Mouse (Mus musculus) kidney, embryonic 15.5 days (tissue): Measurements from ENCODE around the gene Rad54l. TPM values are rescaled to one million over a fixed set of nuclear protein-coding genes. Genes with fewer than 3 reads are reported as not detected.

Experiments used
- ATAC-seq: fragments of 200-750 bp; cut with Nextera tagmentation; replicated peaks from 2 replicates; pipeline ENCODE4 v1.8.0; 2017; ENCODE audit warnings: moderate TSS enrichment; ENCODE audit not compliant: low FRiP score
- H3K27ac ChIP-seq: fragments of 300-500 bp; sonication (generic); 2 replicates; pipeline ENCODE4 v1.5.1; 2015; ENCODE audit warnings: mild to moderate bottlenecking, inconsistent platforms
- H3K27me3 ChIP-seq: fragments of 300-500 bp; sonication (generic); 2 replicates; pipeline ENCODE4 v1.6.1; 2015; ENCODE audit warnings: inconsistent platforms
- H3K36me3 ChIP-seq: fragments of 300-500 bp; sonication (generic); 2 replicates; pipeline ENCODE4 v1.6.1; 2015; ENCODE audit warnings: inconsistent platforms
- H3K4me1 ChIP-seq: fragments of 300-500 bp; sonication (generic); 2 replicates; pipeline ENCODE4 v1.6.1; 2015; ENCODE audit warnings: inconsistent platforms
- H3K4me2 ChIP-seq: fragments of 300-500 bp; sonication (generic); 2 replicates; pipeline ENCODE4 v1.6.1; 2015; ENCODE audit warnings: moderate library complexity, mild to moderate bottlenecking, inconsistent platforms
- H3K4me3 ChIP-seq: fragments of 300-500 bp; sonication (generic); replicated peaks from 2 replicates; pipeline ENCODE4 v1.5.1; 2015; ENCODE audit warnings: mild to moderate bottlenecking, inconsistent platforms
- H3K9ac ChIP-seq: fragments of 300-500 bp; sonication (generic); 2 replicates; pipeline ENCODE4 v1.6.1; 2015; ENCODE audit warnings: mild to moderate bottlenecking, inconsistent platforms
- H3K9me3 ChIP-seq: fragments of 300-500 bp; sonication (generic); replicated peaks from 2 replicates; pipeline ENCODE4 v1.6.1; 2016; ENCODE audit warnings: inconsistent platforms
- WGBS: fragments of 180-500 bp; shearing (Covaris S2); methylation state at CpG from one replicate; pipeline ENCODE4 v1.1.7; 2015; ENCODE audit warnings: mixed read lengths; 5-methylcytosine and 5-hydroxymethylcytosine counted together
- polyA plus RNA-seq: library from polyadenylated mRNA; unstranded; fragments of >200 nt; fragmentation: Nextera tagmentation; extraction: Ambion mirVana; gene quantifications from 2 replicates; pipeline ENCODE4 v1.2.1, GENCODE M21; 2015

Rad54l gene
- polyA plus RNA-seq, 1 experiment from 2014 or later = 36.6 TPM

DNA sequence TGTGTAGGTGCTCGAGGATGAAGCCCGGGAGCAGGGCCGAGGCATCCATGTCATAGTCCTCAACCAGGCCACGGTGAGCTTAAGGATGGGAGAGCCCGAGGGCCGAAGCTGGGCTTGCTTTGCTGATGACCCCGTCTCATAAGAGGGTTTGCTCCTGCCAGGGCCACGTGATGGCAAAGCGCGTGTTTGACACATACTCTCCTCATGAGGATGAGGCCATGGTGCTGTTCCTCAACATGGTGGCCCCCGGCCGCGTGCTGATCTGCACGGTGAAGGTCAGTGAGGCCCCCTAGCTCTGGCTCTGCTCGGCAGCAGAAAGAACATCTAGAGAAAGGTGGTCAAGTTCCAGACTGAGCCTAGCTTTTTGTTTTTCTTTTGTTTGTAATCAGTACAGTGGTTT lies 29.2 kb upstream of the Rad54l start:
- H3K36me3 ChIP-seq = peaks cover 62% of the 10 kb centered on the region
- H3K9ac ChIP-seq = no peak overlapping the region
- H3K4me3 ChIP-seq = no peak overlapping the region
- 96% methylated on average over 15 of the region's 15 CpGs for WGBS
- peaks cover 17% of the 10 kb centered on the region for H3K4me1 ChIP-seq
- no peaks in the 10 kb centered on the region for H3K27me3 ChIP-seq
- no peak overlapping the region for H3K27ac ChIP-seq
- ATAC-seq = no peak
- H3K4me2 ChIP-seq = no peak overlapping the region
- no peaks in the 10 kb centered on the region for H3K9me3 ChIP-seq

DNA sequence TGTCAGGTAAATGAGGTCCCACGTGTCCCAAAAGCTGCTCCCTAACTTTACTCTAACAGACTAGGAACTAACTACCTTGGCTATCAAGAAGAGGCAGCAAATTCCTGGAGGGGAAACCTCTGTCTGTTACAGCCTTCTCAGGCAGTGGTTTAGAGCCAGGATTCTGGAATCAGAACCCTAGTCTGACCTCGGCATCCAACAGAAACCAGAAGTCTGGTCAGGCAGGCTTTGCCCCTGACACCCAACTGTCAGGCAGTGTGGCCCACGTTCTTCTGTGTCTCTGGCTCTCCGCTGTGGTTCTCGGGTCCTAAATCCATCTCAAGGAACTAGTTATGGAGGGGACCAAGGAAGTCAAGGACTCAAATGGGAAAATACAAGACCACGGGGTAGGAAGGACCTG lies 27.7 kb upstream of the Rad54l start, which contains the start of gene Lurap1:
Gene Lurap1, minus strand, starts transcription at position 101 of the 400 bp plus-strand sequence.
- 68% methylated on average over 6 of the region's 6 CpGs for WGBS
- Histone ChIP-seq H3K4me2 (peak within 1 kb of the TSS; percentile 72), H3K27ac (peak within 1 kb of the TSS; percentile 93), H3K27me3 (no peaks in the 10 kb centered on the region), H3K9ac (peak within 1 kb of the TSS; percentile 91), H3K4me1 (peaks cover 17% of the 10 kb centered on the region), H3K4me3 (peak within 1 kb of the TSS; percentile 79), H3K9me3 (no peaks in the 10 kb centered on the region), H3K36me3 (peaks cover 47% of the 10 kb centered on the region)
- ATAC-seq = no peak

DNA sequence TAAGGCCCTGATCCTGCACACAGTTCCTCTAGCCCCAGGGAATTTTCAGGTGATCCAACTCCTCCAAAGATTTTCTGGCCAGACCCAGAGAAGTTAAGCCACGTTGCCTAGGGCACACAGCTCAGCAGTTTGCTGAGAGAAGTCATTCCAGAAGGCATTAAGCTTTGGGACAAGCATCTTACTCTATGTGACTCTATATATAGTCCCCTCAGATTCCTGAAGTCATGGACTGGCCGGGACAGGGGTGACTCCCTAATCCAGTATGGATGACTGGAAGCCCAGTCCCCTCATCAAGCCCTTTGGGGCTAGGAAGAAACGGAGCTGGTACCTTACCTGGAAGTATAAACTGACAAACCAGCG lies 27.4 kb upstream of the Rad54l start:
- peak overlapping the region; percentile 82 for H3K27ac ChIP-seq

DNA sequence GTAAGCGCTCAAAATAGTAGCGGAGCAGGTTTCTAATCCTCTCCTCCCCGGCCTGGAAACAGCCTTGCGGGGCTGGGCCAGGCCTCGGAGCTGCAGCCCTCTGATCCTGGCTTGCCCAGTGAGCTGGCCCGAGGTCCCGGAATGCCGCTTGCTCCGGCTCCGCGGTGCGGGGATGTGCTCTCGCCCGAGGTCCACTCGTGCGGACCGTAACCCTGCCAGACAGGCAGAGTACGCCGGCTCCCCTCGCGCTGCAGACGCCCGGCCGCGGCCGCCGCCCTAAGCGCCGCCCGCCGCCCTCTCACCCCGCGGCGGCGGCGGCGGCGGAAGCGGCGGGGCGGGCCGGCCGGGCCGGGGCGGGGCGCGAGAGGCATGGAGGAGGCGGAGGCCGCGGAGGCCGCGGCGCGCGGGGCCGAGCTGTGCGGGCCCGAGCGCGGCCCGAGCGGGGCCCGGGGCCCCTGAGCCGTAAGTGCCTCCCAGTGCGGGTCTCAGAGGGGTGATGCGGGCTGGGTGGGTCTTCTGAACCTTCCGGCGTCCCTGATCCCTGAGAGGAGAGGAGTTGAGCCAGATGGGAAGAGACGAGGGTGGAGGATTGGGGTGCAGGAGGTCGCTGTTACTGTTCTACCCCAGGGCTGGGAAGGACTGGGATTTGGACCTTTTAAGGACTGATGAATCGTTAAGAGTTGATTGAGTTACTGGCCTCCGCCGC lies 26.8 kb upstream of the Rad54l start:
- Histone ChIP-seq H3K36me3 (peaks cover 38% of the 10 kb centered on the region), H3K27ac (peak overlapping the region; percentile 93), H3K9me3 (no peaks in the 10 kb centered on the region), H3K4me2 (peak overlapping the region; percentile 72), H3K27me3 (no peaks in the 10 kb centered on the region), H3K9ac (peak overlapping the region; percentile 91), H3K4me1 (peaks cover 17% of the 10 kb centered on the region), H3K4me3 (peak overlapping the region; percentile 79)
- WGBS = 1% methylated on average over 63 of the region's 73 CpGs
- ATAC-seq = peak; percentile 95

More for the DNA sequence above, 27.4 kb upstream of the Rad54l start:
- Histone ChIP-seq H3K9ac (peak overlapping the region; percentile 91), H3K4me3 (peak overlapping the region; percentile 79), H3K36me3 (peaks cover 43% of the 10 kb centered on the region), H3K9me3 (no peaks in the 10 kb centered on the region), H3K27me3 (no peaks in the 10 kb centered on the region), H3K4me2 (peak overlapping the region; percentile 72), H3K4me1 (peaks cover 17% of the 10 kb centered on the region)
- WGBS = 12% methylated on average over 4 of the region's 4 CpGs
- no peak; the same call in 1 of the 2 replicates for ATAC-seq

DNA sequence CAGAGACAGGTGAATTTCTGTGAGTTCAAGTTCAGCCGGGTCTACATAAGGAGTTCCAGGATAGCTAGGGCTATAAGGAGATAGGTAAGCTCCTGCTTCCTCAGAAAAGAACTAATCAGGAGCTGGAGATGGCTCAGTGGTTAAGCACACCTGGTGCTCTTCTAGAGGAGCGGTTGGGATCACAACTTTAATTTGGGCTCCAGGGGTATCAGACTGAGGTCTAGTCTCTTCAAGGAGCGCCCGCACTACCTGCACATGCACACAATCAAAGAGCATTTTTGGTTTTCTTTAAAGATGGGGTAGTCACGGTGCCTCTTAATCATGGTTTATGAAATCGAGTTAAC lies 26.3 kb upstream of the Rad54l start:
- Histone ChIP-seq H3K4me1 (peaks cover 21% of the 10 kb centered on the region), H3K9ac (peak overlapping the region; percentile 91), H3K9me3 (no peaks in the 10 kb centered on the region), H3K36me3 (peaks cover 33% of the 10 kb centered on the region), H3K4me2 (peak overlapping the region; percentile 72), H3K4me3 (peak overlapping the region; percentile 79), H3K27ac (peak overlapping the region; percentile 93), H3K27me3 (0 out of 2 replicates have a peak, but pooled peaks cover 3% of the 10 kb centered on the region)
- peak; percentile 10; the same call in 1 of the 2 replicates for ATAC-seq
- 21% methylated on average over 6 of the region's 6 CpGs for WGBS

DNA sequence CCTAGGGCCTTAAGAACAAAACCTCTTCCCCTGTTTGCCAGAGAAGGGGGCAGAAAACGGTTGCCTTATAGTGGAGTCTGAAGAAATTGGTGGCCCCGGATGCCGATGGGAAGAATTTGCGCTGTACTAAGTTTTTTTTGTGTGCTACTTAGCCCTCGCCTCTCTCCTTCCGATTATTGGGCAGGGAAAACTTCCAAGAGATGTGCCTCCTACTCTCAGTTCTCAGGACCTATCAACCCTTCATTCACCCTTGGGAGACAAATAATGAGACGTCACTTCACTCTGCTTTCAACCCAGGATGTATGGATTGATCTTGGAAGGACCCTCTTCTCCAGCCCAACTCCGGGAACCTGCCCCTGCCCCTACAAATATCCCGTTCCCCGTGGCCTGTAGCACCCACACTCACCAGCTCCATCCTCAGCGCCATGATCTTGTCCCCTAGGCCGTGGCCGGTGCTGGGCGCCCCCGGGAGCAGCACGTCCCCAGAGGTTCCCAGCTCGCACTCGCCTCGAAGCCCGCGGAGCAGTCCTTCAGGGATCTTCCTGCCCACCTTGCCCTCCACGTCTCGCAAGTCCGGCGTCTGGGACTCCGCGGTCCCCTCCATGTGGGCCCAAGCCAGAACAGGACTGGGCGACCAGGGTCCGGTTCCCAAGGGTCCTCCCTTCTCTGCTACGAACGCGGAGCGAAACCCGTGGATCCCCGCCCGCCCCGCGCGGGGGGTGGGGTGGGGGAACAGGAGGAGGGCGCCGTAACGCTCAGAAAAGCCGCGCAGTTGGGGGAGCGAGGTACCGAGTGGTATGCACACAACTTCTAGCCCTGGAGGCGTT lies 20.6 kb upstream of the Rad54l start:
- peak overlapping the region; percentile 97 for H3K4me2 ChIP-seq
- H3K27ac ChIP-seq = no peak overlapping the region
- H3K9me3 ChIP-seq = no peaks in the 10 kb centered on the region
- under 1% methylated on average over 42 of the region's 47 CpGs for WGBS
- peak; percentile 75 for ATAC-seq
- H3K36me3 ChIP-seq = no peaks in the 10 kb centered on the region
- peaks cover 28% of the 10 kb centered on the region for H3K4me1 ChIP-seq
- peak overlapping the region; percentile 78 for H3K4me3 ChIP-seq
- H3K9ac ChIP-seq = peak overlapping the region; percentile 76
- 0 out of 2 replicates have a peak, but pooled peaks cover 3% of the 10 kb centered on the region for H3K27me3 ChIP-seq

DNA sequence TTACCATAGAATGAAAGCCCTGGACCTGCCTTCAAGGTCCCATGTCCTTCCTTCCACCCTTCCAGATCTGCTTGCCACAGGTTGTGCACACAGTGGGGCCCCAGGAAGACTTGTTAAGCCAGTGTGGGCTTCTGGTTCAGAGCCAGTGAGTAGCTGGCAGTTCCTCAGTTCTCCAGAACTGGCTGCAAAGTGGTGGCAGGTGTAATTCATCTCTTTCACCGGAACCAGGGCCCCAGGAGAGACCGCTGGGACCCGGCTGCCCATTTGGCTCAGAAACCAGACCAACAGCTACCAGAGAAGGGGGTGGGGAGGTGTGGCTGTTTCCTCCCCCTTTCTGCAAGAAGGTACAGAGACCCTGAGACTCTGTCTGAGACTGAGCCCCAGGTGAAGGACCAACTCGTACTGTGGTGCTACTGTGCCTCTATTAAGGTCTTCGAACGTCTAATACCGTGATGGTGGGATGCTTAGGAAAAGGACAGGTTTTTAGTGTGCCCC lies 19.9 kb upstream of the Rad54l start:
- Histone ChIP-seq H3K9ac (peak overlapping the region; percentile 76; the same call in 1 of the 2 replicates), H3K36me3 (no peaks in the 10 kb centered on the region), H3K27ac (no peak overlapping the region), H3K4me3 (peak overlapping the region; percentile 78), H3K4me1 (peaks cover 28% of the 10 kb centered on the region), H3K4me2 (peak overlapping the region; percentile 97), H3K27me3 (0 out of 2 replicates have a peak, but pooled peaks cover 3% of the 10 kb centered on the region), H3K9me3 (no peaks in the 10 kb centered on the region)
- WGBS = 5% methylated on average over 7 of the region's 7 CpGs
- peak; percentile 24; the same call in 1 of the 2 replicates for ATAC-seq

DNA sequence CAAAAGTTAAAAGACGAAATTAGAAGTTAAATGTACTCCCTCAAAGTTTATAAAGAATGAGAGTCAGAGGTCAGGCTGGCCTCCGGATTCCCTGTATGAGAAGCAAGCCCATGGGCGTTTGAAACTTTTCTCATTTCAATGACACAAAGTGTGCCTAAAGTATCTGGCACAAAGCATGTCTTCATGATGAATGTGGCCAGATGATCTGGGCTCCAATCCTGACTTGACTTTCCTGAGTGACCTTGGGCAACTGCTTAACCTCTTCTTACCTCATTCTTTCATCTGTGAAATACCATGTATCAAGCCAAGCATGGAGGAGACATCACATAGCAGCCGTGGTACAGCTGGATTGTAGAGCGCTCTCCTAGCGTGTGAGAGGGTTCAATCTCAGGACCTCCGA lies 18.8 kb upstream of the Rad54l start:
- Histone ChIP-seq H3K4me3 (no peak overlapping the region), H3K27me3 (0 out of 2 replicates have a peak, but pooled peaks cover 3% of the 10 kb centered on the region), H3K36me3 (no peaks in the 10 kb centered on the region), H3K9ac (no peak overlapping the region), H3K9me3 (no peaks in the 10 kb centered on the region), H3K27ac (no peak overlapping the region), H3K4me1 (peaks cover 28% of the 10 kb centered on the region), H3K4me2 (no peak overlapping the region)
- no peak for ATAC-seq
- WGBS = 68% methylated on average over 7 of the region's 7 CpGs

DNA sequence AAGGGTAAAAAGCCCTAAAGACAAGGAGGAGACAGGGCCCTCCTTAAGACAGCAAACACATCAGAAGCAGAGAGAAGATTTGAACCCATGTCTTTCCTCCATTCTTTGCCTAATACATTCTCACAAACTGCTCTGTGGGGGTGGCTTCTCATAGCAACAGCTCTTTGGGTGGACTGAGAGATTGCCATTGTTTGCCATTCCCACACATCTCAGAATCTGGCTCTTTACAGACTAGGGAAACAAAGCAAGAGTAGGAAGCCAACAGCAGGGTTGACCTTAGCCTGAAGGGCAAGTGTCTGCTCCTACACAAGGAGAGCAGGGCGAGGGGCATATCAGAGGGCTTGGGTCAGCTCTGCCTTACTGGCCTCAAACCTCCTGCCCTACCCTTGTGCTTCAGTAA lies 18.2 kb upstream of the Rad54l start:
- WGBS = 79% methylated on average over 1 of the region's 1 CpGs
- Histone ChIP-seq H3K36me3 (no peaks in the 10 kb centered on the region), H3K9ac (no peak overlapping the region), H3K27me3 (0 out of 2 replicates have a peak, but pooled peaks cover 3% of the 10 kb centered on the region), H3K9me3 (no peaks in the 10 kb centered on the region), H3K27ac (no peak overlapping the region), H3K4me3 (no peak overlapping the region), H3K4me2 (no peak overlapping the region), H3K4me1 (peaks cover 28% of the 10 kb centered on the region)
- no peak for ATAC-seq

DNA sequence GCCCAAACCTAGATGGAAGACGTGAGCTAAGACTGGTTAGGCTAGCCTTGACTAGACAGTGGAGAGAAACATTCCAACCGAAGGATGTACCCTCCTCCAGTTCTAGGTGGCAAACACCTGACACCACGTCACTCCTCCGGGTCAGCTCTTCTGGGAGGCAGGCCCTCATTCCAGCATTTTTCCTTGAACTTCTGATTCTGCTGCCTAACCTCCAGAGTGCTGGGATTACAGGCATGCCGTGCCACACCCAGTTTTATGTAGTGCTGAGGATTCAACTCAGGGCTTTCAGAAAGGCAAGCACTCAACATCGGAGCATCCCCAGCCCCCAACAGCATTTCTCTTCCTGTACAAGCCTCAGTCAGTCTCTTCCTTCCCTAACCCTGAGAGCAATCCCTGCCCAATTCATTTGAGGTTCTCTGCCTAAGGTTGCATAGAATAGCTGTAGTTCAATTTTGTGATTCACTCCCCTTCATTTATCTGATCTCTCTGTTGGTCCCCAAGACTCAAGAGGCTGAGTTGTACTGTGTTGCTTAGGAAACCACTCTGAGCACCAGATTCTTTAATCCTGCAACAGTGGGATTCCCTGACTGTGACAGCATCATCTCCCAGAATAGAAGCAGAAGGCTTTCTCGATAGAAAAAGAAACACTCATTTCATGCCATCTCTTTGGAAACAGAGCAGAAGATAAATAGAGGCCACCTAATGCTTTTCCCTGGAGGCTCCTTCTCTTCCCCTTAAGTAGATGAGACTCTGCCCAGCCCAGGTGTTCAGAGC lies 17.5 kb upstream of the Rad54l start:
- H3K4me2 ChIP-seq = no peak overlapping the region
- H3K9ac ChIP-seq = no peak overlapping the region
- H3K9me3 ChIP-seq = no peaks in the 10 kb centered on the region
- no peak overlapping the region for H3K27ac ChIP-seq
- H3K27me3 ChIP-seq = 0 out of 2 replicates have a peak, but pooled peaks cover 3% of the 10 kb centered on the region
- H3K36me3 ChIP-seq = no peaks in the 10 kb centered on the region; the same call in 1 of the 2 replicates
- H3K4me1 ChIP-seq = peaks cover 28% of the 10 kb centered on the region
- H3K4me3 ChIP-seq = no peak overlapping the region
- WGBS = 69% methylated on average over 7 of the region's 7 CpGs
- no peak for ATAC-seq

DNA sequence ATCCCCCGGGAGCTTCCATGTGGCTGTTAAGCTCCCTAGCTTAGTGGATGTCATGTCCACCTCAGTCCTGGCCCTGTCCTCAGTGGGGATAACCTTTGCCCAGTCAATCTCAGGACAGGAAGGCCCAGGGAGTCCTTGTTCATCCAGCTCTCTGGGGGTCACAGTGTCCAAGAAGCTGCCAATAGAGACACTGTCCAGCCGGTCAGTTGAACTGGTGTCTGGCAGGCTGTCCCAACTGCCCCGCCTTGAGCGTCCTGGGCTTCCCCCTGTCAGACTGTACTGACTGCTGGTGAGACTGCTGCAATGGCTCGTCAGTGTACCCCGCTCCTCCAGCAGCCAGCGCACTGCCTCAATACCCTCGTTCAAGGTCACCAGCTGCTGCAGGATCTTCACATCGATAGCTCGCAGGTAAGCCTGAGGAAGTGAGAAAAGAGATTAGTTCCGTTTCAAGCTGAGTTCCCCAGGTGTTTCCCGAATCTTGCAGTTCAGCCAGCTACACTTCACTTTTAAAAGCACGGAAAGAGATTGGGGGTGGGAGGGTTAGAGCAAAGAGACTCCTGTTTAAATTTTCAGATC lies 14.0 kb upstream of the Rad54l start:
- peaks cover 7% of the 10 kb centered on the region; the same call in 1 of the 2 replicates for H3K4me1 ChIP-seq
- H3K27me3 ChIP-seq = no peaks in the 10 kb centered on the region
- no peak overlapping the region for H3K9ac ChIP-seq
- no peak overlapping the region for H3K4me3 ChIP-seq
- H3K9me3 ChIP-seq = no peaks in the 10 kb centered on the region
- no peaks in the 10 kb centered on the region; the same call in 1 of the 2 replicates for H3K36me3 ChIP-seq
- H3K27ac ChIP-seq = no peak overlapping the region
- 60% methylated on average over 13 of the region's 13 CpGs for WGBS
- H3K4me2 ChIP-seq = no peak overlapping the region
- no peak for ATAC-seq
